Mouse (Mus musculus) MEL (cell line): ENCODE measurements around the gene Spag16.

Experiments
- CHD2 ChIP-seq: IDR thresholded peaks from 2 replicates; pipeline ENCODE4 v1.6.1; 2011; ENCODE audit warnings: low read length, improper control_type of control experiment
- CTCF ChIP-seq, 3 experiments: IDR thresholded peaks in 2 of 3; conservative IDR thresholded peaks in 1 of 3; 2 replicates each; pipeline ENCODE4 v1.5.1; 2011 to 2012; ENCODE audit warnings: low read length in 3 of 3, low read depth in 2 of 3, mild to moderate bottlenecking in 2 of 3, improper control_type of control experiment in 1 of 3, inconsistent platforms in 1 of 3, mixed read lengths in 1 of 3, moderate library complexity in 1 of 3; ENCODE audit not compliant: control insufficient read depth in 1 of 3, insufficient read depth in 1 of 3, poor library complexity in 1 of 3, severe bottlenecking in 1 of 3
- EP300 ChIP-seq, 2 experiments: IDR thresholded peaks; 2 replicates each; pipeline ENCODE4 v1.6.1; 2011; ENCODE audit warnings: improper control_type of control experiment in 2 of 2, low read length in 2 of 2, low read depth in 1 of 2, mild to moderate bottlenecking in 1 of 2
- GATA1 ChIP-seq: IDR thresholded peaks from 2 replicates; pipeline ENCODE4 v1.6.1; 2011; ENCODE audit warnings: low read depth, low read length, improper control_type of control experiment
- JUND ChIP-seq: IDR thresholded peaks from 2 replicates; pipeline ENCODE4 v1.6.1; 2011; ENCODE audit warnings: low read depth, mild to moderate bottlenecking, improper control_type of control experiment, low read length
- MAFK ChIP-seq: IDR thresholded peaks from 2 replicates; pipeline ENCODE4 v1.6.1; 2011; ENCODE audit warnings: low read depth, mild to moderate bottlenecking, low read length, improper control_type of control experiment, borderline replicate concordance
- MEF2A ChIP-seq: IDR thresholded peaks from 2 replicates; pipeline ENCODE4 v1.6.1; 2014; ENCODE audit warnings: low read depth, mild to moderate bottlenecking, inconsistent platforms, low read length, improper control_type of control experiment; ENCODE audit not compliant: poor library complexity, insufficient replicate concordance, severe bottlenecking; ENCODE audit errors: extremely low read depth
- NELFE ChIP-seq: IDR thresholded peaks from 2 replicates; pipeline ENCODE4 v1.6.1; 2011; ENCODE audit warnings: low read depth, low read length, improper control_type of control experiment
- POLR2A ChIP-seq, 2 experiments: IDR thresholded peaks; 2 replicates each; pipeline ENCODE4 v1.6.1; 2011 to 2012; ENCODE audit warnings: low read length in 2 of 2, mild to moderate bottlenecking in 2 of 2, control low read depth in 1 of 2, improper control_type of control experiment in 1 of 2, low read depth in 1 of 2, moderate library complexity in 1 of 2; ENCODE audit not compliant: control insufficient read depth in 1 of 2, insufficient read depth in 1 of 2, poor library complexity in 1 of 2
- TCF12 ChIP-seq: IDR thresholded peaks from 2 replicates; pipeline ENCODE4 v1.6.1; 2014; ENCODE audit warnings: low read depth, mild to moderate bottlenecking, inconsistent platforms, low read length, improper control_type of control experiment, moderate library complexity
- USF1 ChIP-seq: IDR thresholded peaks from 2 replicates; pipeline ENCODE4 v1.6.1; 2014; ENCODE audit warnings: low read depth, mild to moderate bottlenecking, inconsistent platforms, low read length, improper control_type of control experiment, moderate library complexity

- TF ChIP-seq POLR2A (IDR thresholded peaks at IDR 0.05; ENCODE audit: control insufficient read depth in 1 of 2, insufficient read depth in 1 of 2, low read depth in 1 of 2, low read length in 2 of 2, poor library complexity in 1 of 2) (no peak), GATA1 (no peak), CTCF (IDR thresholded peaks at IDR 0.05 in 2 of 3, conservative IDR thresholded peaks at IDR 0.05 in 1 of 3; ENCODE audit: control insufficient read depth in 1 of 3, insufficient read depth in 1 of 3, low read depth in 2 of 3, low read length in 3 of 3, poor library complexity in 1 of 3, severe bottlenecking in 1 of 3) (no peak), MAFK (no peak), NELFE (no peak), CHD2 (no peak), EP300 (IDR thresholded peaks at IDR 0.05; ENCODE audit: low read depth in 1 of 2, low read length in 2 of 2) (no peak), USF1 (no peak), JUND (no peak), MEF2A (no peak), TCF12 (no peak)
Observed at GRCm38 (mm10) chr1:69798948-69799565, 27.7 kb upstream of the Spag16 start.
